Mouse (Mus musculus) spleen, adult 2 months (tissue): Measurements from ENCODE around the gene Pkn1.

Experiments
- CTCF ChIP-seq: fragments of 200-500 bp; IDR thresholded peaks from 2 replicates; pipeline ENCODE4 v1.5.1; 2011; ENCODE audit warnings: mild to moderate bottlenecking, inconsistent platforms; ENCODE audit not compliant: insufficient read depth, insufficient read length, insufficient replicate concordance; ENCODE audit errors: extremely low read depth
- POLR2A ChIP-seq: fragments of 200-500 bp; IDR thresholded peaks from 2 replicates; pipeline ENCODE4 v1.6.1; 2011; ENCODE audit warnings: low read depth, low read length, inconsistent platforms

- TF ChIP-seq POLR2A (no peak), CTCF (no peak)
These were observed 1.6 kb upstream of the Pkn1 start for GRCm38 (mm10) chr8:83700423-83701085.
